Mouse (Mus musculus): ENCODE results near the gene Tenm4. TPM values are rescaled to one million over a fixed set of nuclear protein-coding genes. Genes with fewer than 3 reads are reported as not detected.

Gene Tenm4
- total RNA-seq, 1 experiment: 38.9 TPM

GRCm38 (mm10) chr7:96385850-96386249, 214.8 kb downstream of the Tenm4 start:
- DNase-seq (ENCODE audit: low read depth, low spot score): no peak
- TF ChIP-seq CHD2 (IDR thresholded peaks at IDR 0.05; ENCODE audit: low read depth, low read length) (no peak), ZNF384 (IDR thresholded peaks at IDR 0.05; ENCODE audit: low read depth, low read length) (no peak), HCFC1 (IDR thresholded peaks at IDR 0.05; ENCODE audit: borderline replicate concordance, insufficient read depth, low read length) (no peak), MAFK (IDR thresholded peaks at IDR 0.05; ENCODE audit: insufficient read depth, low read depth, low read length) (no peak), ZC3H11A (IDR thresholded peaks at IDR 0.05; ENCODE audit: borderline replicate concordance, low read depth, low read length) (no peak)
- no peak overlapping the region for H3K9ac ChIP-seq (ENCODE audit: insufficient read depth, low read depth, low read length, poor library complexity, severe bottlenecking)

GRCm38 (mm10) chr7:96390034-96390670, 219.1 kb downstream of the Tenm4 start:
- Histone ChIP-seq H3K9me3 (ENCODE audit: control insufficient read depth, insufficient read depth, low read depth, low read length) (no peaks in the 10 kb centered on the region), H3K27ac (ENCODE audit: insufficient read depth, low read depth, low read length, poor library complexity, severe bottlenecking) (no peak overlapping the region), H3K36me3 (ENCODE audit: control insufficient read depth, insufficient read depth, low read length, poor library complexity, severe bottlenecking) (no peaks in the 10 kb centered on the region), H3K9ac (ENCODE audit: insufficient read depth, low read depth, low read length, poor library complexity, severe bottlenecking) (no peak overlapping the region), H3K4me3 (ENCODE audit: insufficient read depth in 1 of 2, low read depth in 1 of 2, low read length in 2 of 2, poor library complexity in 1 of 2, severe bottlenecking in 1 of 2) (no peak overlapping the region), H3K4me1 (ENCODE audit: control insufficient read depth in 2 of 2, insufficient read depth in 2 of 2, low read length in 2 of 2, poor library complexity in 1 of 2) (0 out of 4 replicates have a peak, but pooled peaks cover 0 to under 1% of the 10 kb centered on the region in 2 experiments)
- in situ Hi-C loops (cut with MboI; ENCODE audit: low sequenced_read_pairs in 2 of 2, unreplicated experiment in 2 of 2): no loop called here
- DNase-seq (ENCODE audit: low read depth, low spot score): no peak
- TF ChIP-seq HCFC1 (IDR thresholded peaks at IDR 0.05; ENCODE audit: borderline replicate concordance, insufficient read depth, low read length) (no peak), ZNF384 (IDR thresholded peaks at IDR 0.05; ENCODE audit: low read depth, low read length) (no peak), MAFK (IDR thresholded peaks at IDR 0.05; ENCODE audit: insufficient read depth, low read depth, low read length) (no peak), CHD2 (IDR thresholded peaks at IDR 0.05; ENCODE audit: low read depth, low read length) (no peak)

More at GRCm38 (mm10) chr7:96385850-96386249, 214.8 kb downstream of the Tenm4 start:
- no peak overlapping the region for H3K4me3 ChIP-seq (ENCODE audit: insufficient read depth in 1 of 2, low read depth in 1 of 2, low read length in 2 of 2, poor library complexity in 1 of 2, severe bottlenecking in 1 of 2)
- 0 out of 4 replicates have a peak, but pooled peaks cover 0 to 6% of the 10 kb centered on the region in 2 experiments for H3K4me1 ChIP-seq (ENCODE audit: control insufficient read depth in 2 of 2, insufficient read depth in 2 of 2, low read length in 2 of 2, poor library complexity in 1 of 2)
- no peaks in the 10 kb centered on the region for H3K9me3 ChIP-seq (ENCODE audit: control insufficient read depth, insufficient read depth, low read depth, low read length)
- H3K36me3 ChIP-seq (ENCODE audit: control insufficient read depth, insufficient read depth, low read length, poor library complexity, severe bottlenecking): no peaks in the 10 kb centered on the region
- in situ Hi-C loops (cut with MboI; ENCODE audit: low sequenced_read_pairs in 2 of 2, unreplicated experiment in 2 of 2): no loop called here
- H3K27ac ChIP-seq (ENCODE audit: insufficient read depth, low read depth, low read length, poor library complexity, severe bottlenecking): no peak overlapping the region

GRCm38 (mm10) chr7:96390894-96391293, 219.8 kb downstream of the Tenm4 start:
- Histone ChIP-seq H3K4me1 (ENCODE audit: control insufficient read depth in 2 of 2, insufficient read depth in 2 of 2, low read length in 2 of 2, poor library complexity in 1 of 2) (no peaks in the 10 kb centered on the region), H3K27ac (ENCODE audit: insufficient read depth, low read depth, low read length, poor library complexity, severe bottlenecking) (no peak overlapping the region), H3K4me3 (ENCODE audit: insufficient read depth in 1 of 2, low read depth in 1 of 2, low read length in 2 of 2, poor library complexity in 1 of 2, severe bottlenecking in 1 of 2) (no peak overlapping the region), H3K9me3 (ENCODE audit: control insufficient read depth, insufficient read depth, low read depth, low read length) (no peaks in the 10 kb centered on the region), H3K36me3 (ENCODE audit: control insufficient read depth, insufficient read depth, low read length, poor library complexity, severe bottlenecking) (no peaks in the 10 kb centered on the region), H3K9ac (ENCODE audit: insufficient read depth, low read depth, low read length, poor library complexity, severe bottlenecking) (no peak overlapping the region)
- DNase-seq (ENCODE audit: low read depth, low spot score): no peak
- in situ Hi-C loops (cut with MboI; ENCODE audit: low sequenced_read_pairs in 2 of 2, unreplicated experiment in 2 of 2): no loop called here
- TF ChIP-seq ZC3H11A (IDR thresholded peaks at IDR 0.05; ENCODE audit: borderline replicate concordance, low read depth, low read length) (no peak), ZNF384 (IDR thresholded peaks at IDR 0.05; ENCODE audit: low read depth, low read length) (no peak), CHD2 (IDR thresholded peaks at IDR 0.05; ENCODE audit: low read depth, low read length) (no peak), MAFK (IDR thresholded peaks at IDR 0.05; ENCODE audit: insufficient read depth, low read depth, low read length) (no peak), HCFC1 (IDR thresholded peaks at IDR 0.05; ENCODE audit: borderline replicate concordance, insufficient read depth, low read length) (no peak)

- DNase-seq (ENCODE audit: low read depth, low spot score): no peak
- Histone ChIP-seq H3K9me3 (ENCODE audit: control insufficient read depth, insufficient read depth, low read depth, low read length) (no peaks in the 10 kb centered on the region), H3K9ac (ENCODE audit: insufficient read depth, low read depth, low read length, poor library complexity, severe bottlenecking) (no peak overlapping the region), H3K4me1 (ENCODE audit: control insufficient read depth in 2 of 2, insufficient read depth in 2 of 2, low read length in 2 of 2, poor library complexity in 1 of 2) (no peaks in the 10 kb centered on the region), H3K4me3 (ENCODE audit: insufficient read depth in 1 of 2, low read depth in 1 of 2, low read length in 2 of 2, poor library complexity in 1 of 2, severe bottlenecking in 1 of 2) (no peak overlapping the region), H3K36me3 (ENCODE audit: control insufficient read depth, insufficient read depth, low read length, poor library complexity, severe bottlenecking) (no peaks in the 10 kb centered on the region), H3K27ac (ENCODE audit: insufficient read depth, low read depth, low read length, poor library complexity, severe bottlenecking) (no peak overlapping the region)
- no peak for TF ChIP-seq MAFK (IDR thresholded peaks at IDR 0.05; ENCODE audit: insufficient read depth, low read depth, low read length)
- TF ChIP-seq CHD2 (IDR thresholded peaks at IDR 0.05; ENCODE audit: low read depth, low read length): no peak
- TF ChIP-seq HCFC1 (IDR thresholded peaks at IDR 0.05; ENCODE audit: borderline replicate concordance, insufficient read depth, low read length): no peak
- TF ChIP-seq ZC3H11A (IDR thresholded peaks at IDR 0.05; ENCODE audit: borderline replicate concordance, low read depth, low read length): no peak
- TF ChIP-seq ZNF384 (IDR thresholded peaks at IDR 0.05; ENCODE audit: low read depth, low read length): no peak
- in situ Hi-C loops (cut with MboI; ENCODE audit: low sequenced_read_pairs in 2 of 2, unreplicated experiment in 2 of 2): no loop called here
These were observed 220.9 kb downstream of the Tenm4 start for GRCm38 (mm10) chr7:96391797-96392472.
